Mouse (Mus musculus) heart, adult 9 months (tissue): ENCODE data around the gene Stat4.

ENCODE experiments used
- DNase-seq, 2 experiments: peaks; one replicate each; pipeline ENCODE4 v3.0.0; 2022; ENCODE audit warnings: low spot score in 2 of 2

The Stat4 gene

GRCm38 (mm10) chr1:52144907-52145306 lies 158.0 kb downstream of the Stat4 start:
- DNase-seq = no peak

- DNase-seq = peak in 1 of 2 experiments; percentile 30
Observed at GRCm38 (mm10) chr1:52146214-52146970, 159.4 kb downstream of the Stat4 start.

GRCm38 (mm10) chr1:52147431-52147830 lies 160.5 kb downstream of the Stat4 start:
- DNase-seq = no peak

GRCm38 (mm10) chr1:52148178-52148577 lies 161.2 kb downstream of the Stat4 start:
- no peak for DNase-seq

- no peak for DNase-seq
Observed at GRCm38 (mm10) chr1:52148696-52149095, 161.7 kb downstream of the Stat4 start.

GRCm38 (mm10) chr1:52149934-52150346 lies 163.0 kb downstream of the Stat4 start:
- peak; percentile 59 to 66 for DNase-seq

- peak in 1 of 2 experiments; percentile 57 for DNase-seq
Observed at GRCm38 (mm10) chr1:52150676-52151075, 163.7 kb downstream of the Stat4 start.

GRCm38 (mm10) chr1:52151166-52151565 lies 164.2 kb downstream of the Stat4 start:
- no peak for DNase-seq

GRCm38 (mm10) chr1:52152369-52152768 lies 165.4 kb downstream of the Stat4 start:
- DNase-seq = peak; percentile 43 to 56

GRCm38 (mm10) chr1:52152936-52153335 lies 166.0 kb downstream of the Stat4 start:
- DNase-seq = no peak

- no peak for DNase-seq
Observed at GRCm38 (mm10) chr1:52154890-52155289, 167.9 kb downstream of the Stat4 start.

GRCm38 (mm10) chr1:52156351-52156750 lies 169.4 kb downstream of the Stat4 start:
- DNase-seq = no peak
